Mouse (Mus musculus) myocyte (in vitro differentiated cells): ENCODE data around the gene Rpn2.

Experiments used
- CEBPB ChIP-seq: IDR thresholded peaks from 2 replicates; pipeline ENCODE4 v1.6.1; 2011; ENCODE audit warnings: mild to moderate bottlenecking, moderate library complexity; ENCODE audit not compliant: poor library complexity, insufficient read depth, severe bottlenecking
- MAX ChIP-seq: IDR thresholded peaks from one replicate; pipeline ENCODE4 v1.6.1; 2011; ENCODE audit warnings: low read depth, mild to moderate bottlenecking, control low read depth
- MYOD1 ChIP-seq, 3 experiments: IDR thresholded peaks; one replicate each; pipeline ENCODE4 v1.6.1; 2011; ENCODE audit warnings: control low read depth in 2 of 3, low read depth in 2 of 3, mild to moderate bottlenecking in 2 of 3, moderate library complexity in 1 of 3; ENCODE audit not compliant: insufficient read length in 2 of 3, control insufficient read depth in 1 of 3
- POLR2A ChIP-seq: IDR thresholded peaks from one replicate; pipeline ENCODE4 v1.6.1; 2011; ENCODE audit warnings: low read depth, mild to moderate bottlenecking, control low read depth, moderate library complexity; ENCODE audit not compliant: insufficient read length
- POLR2AphosphoS2 ChIP-seq: IDR thresholded peaks from one replicate; pipeline ENCODE4 v1.6.1; 2011; ENCODE audit warnings: low read depth, control low read depth; ENCODE audit not compliant: insufficient read length
- TCF12 ChIP-seq: IDR thresholded peaks from one replicate; pipeline ENCODE4 v1.6.1; 2011; ENCODE audit warnings: mild to moderate bottlenecking, control low read depth; ENCODE audit not compliant: poor library complexity, insufficient read depth, severe bottlenecking

DNA sequence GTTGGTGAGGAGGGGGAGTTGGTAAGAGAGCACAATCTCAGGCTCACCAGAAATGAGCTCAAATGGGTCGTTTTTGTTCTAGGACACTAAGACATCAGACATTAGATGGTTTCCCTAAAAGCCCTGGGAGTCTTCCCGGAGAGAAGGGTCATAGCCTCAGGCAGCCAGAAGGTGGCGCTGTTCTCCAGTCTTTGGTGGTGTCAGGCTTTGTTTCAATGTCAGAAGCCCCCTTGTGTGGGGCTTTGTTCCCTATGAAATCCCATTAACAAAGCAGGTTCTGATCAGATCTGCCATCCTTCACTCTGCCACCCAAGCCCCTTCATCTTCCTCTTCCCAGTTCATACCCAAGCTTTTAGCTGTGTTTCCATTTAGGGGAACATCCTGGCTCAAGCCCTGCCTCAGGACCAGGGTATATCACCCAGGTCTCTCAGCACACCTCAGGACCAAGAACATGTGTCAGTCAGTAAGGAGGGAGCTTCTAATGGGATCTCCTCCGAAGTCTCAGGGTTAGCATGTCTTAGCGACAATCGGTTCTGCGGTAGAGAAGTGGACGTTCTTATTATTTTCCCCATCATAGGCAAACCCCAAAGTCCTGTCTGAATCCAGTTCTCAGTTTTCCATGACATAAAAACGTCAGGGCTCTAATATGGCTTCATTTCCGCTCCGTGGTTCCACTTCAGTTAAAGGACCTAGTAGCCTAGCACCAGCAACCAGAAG is 62.9 kb downstream of the Rpn2 start:
- no peak for TF ChIP-seq MYOD1 (IDR thresholded peaks at IDR 0.05; ENCODE audit: control insufficient read depth in 1 of 3, insufficient read length in 2 of 3, low read depth in 2 of 3)
- TF ChIP-seq MAX: no peak
- TF ChIP-seq POLR2AphosphoS2: no peak
- TF ChIP-seq CEBPB: no peak
- TF ChIP-seq TCF12: no peak
- TF ChIP-seq POLR2A: no peak
